Mouse (Mus musculus) embryonic facial prominence, embryonic 10.5 days (tissue): ENCODE measurements around the gene Cfap46. TPM values are rescaled to one million over a fixed set of nuclear protein-coding genes. Genes with fewer than 3 reads are reported as not detected.

Experiments used
- DNase-seq: peaks from one replicate; pipeline ENCODE4 v3.0.0-alpha.2; 2017; ENCODE audit warnings: low spot score
- H3K27ac ChIP-seq: fragments of 300-500 bp; sonication (generic); replicated peaks from 2 replicates; pipeline ENCODE4 v1.5.1; 2016; ENCODE audit warnings: mild to moderate bottlenecking
- H3K27me3 ChIP-seq: fragments of 300-500 bp; sonication (generic); replicated peaks from 2 replicates; pipeline ENCODE4 v1.6.1; 2016; ENCODE audit warnings: low read depth, mild to moderate bottlenecking; ENCODE audit not compliant: poor library complexity, severe bottlenecking
- H3K36me3 ChIP-seq: fragments of 300-500 bp; sonication (generic); replicated peaks from 2 replicates; pipeline ENCODE4 v1.6.1; 2016; ENCODE audit warnings: mild to moderate bottlenecking, moderate library complexity
- H3K4me1 ChIP-seq: fragments of 300-500 bp; sonication (generic); 2 replicates; pipeline ENCODE4 v1.6.1; 2016
- H3K4me3 ChIP-seq: fragments of 300-500 bp; sonication (generic); 2 replicates; pipeline ENCODE4 v1.5.1; 2016; ENCODE audit warnings: mild to moderate bottlenecking, moderate library complexity
- H3K9me3 ChIP-seq: fragments of 300-500 bp; sonication (generic); 2 replicates; pipeline ENCODE4 v1.6.1; 2016; ENCODE audit warnings: mild to moderate bottlenecking
- WGBS: fragments of 180-500 bp; shearing (Covaris S2); methylation state at CpG from one replicate; pipeline ENCODE4 v1.1.7; 2016; 5-methylcytosine and 5-hydroxymethylcytosine counted together
- polyA plus RNA-seq: library from polyadenylated mRNA; unstranded; fragments of >200 nt; fragmentation: Nextera tagmentation; extraction: Ambion mirVana; gene quantifications from 2 replicates; pipeline ENCODE4 v1.2.1, GENCODE M21; 2016

Cfap46 gene
- polyA plus RNA-seq, 1 experiment from 2014 or later: 0.51 TPM

DNA sequence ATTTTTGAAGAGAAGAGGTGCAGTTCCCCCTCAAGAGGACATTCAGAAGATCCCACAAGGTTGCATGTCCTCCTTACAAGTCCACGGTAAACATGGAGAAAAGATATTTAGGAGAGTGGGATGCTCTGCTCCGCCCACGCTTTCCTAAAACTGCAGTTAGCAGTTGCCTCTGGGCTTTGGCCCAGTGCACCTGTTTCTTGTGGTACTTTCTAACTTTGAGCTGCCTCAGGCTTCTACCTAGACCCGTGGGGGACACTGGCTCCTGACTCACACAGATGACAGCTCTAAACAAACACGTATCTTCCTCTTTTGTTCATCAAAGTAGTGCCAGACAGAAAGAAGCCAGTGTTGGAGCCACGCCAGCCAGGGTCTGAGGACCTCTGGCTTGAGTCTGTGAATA is 117.6 kb downstream of the Cfap46 start:
- Histone ChIP-seq H3K9me3 (no peaks in the 10 kb centered on the region), H3K4me1 (peaks cover 3% of the 10 kb centered on the region; the same call in 1 of the 2 replicates), H3K27me3 (peaks cover 20% of the 10 kb centered on the region), H3K36me3 (no peaks in the 10 kb centered on the region), H3K27ac (no peak overlapping the region), H3K4me3 (no peak overlapping the region)
- WGBS: 79% methylated on average over 6 of the region's 6 CpGs
- DNase-seq: no peak

DNA sequence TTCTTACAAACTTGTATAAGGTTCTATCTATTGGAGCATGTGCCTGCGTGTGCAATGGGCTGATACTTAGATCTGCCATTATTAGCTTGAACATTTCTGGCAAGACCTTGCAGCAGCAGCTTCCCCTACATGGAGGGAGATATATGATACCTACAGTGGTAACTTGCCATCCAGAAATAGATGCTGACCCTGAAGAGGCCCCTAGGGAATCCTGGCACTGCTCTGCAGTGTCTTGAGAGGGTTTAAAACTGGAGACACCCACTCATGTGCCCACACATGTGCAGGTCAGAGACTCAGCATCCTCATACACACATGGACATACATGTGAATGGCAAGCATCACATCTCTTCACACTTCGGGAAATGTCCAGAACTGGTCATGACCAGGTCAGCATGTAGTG is 119.5 kb downstream of the Cfap46 start:
- 90% methylated on average over 2 of the region's 2 CpGs for whole genome bisulfite sequencing
- Histone ChIP-seq H3K36me3 (peaks cover 4% of the 10 kb centered on the region; the same call in 1 of the 2 replicates), H3K4me1 (peaks cover 4% of the 10 kb centered on the region; the same call in 1 of the 2 replicates), H3K4me3 (no peak overlapping the region), H3K27me3 (peaks cover 38% of the 10 kb centered on the region), H3K9me3 (no peaks in the 10 kb centered on the region), H3K27ac (no peak overlapping the region)
- no peak for DNase-seq

DNA sequence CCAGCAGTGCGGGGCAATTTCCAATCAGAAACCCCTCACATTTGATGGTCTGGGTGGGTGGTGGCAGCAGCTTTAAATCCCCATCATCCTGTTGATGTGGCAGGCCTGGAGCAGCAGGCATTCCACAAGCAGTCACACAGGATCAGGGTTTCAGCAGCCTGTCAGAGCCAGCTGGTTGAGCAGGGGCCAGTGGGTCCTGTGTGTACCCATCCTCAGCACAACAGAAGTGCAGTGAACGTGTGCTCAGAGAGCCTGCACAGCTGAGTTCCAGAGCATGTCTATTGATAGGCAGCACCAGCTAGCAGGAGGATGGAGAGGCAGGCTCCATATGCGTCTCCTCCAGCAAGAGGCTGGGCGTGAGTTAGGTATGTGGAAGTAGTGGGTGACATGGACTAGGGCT is 120.2 kb downstream of the Cfap46 start:
- Histone ChIP-seq H3K36me3 (peaks cover 10% of the 10 kb centered on the region; the same call in 1 of the 2 replicates), H3K4me1 (peaks cover 7% of the 10 kb centered on the region; the same call in 1 of the 2 replicates), H3K27ac (no peak overlapping the region), H3K4me3 (no peak overlapping the region), H3K27me3 (peaks cover 45% of the 10 kb centered on the region), H3K9me3 (no peaks in the 10 kb centered on the region)
- DNase-seq: no peak
- 81% methylated on average over 4 of the region's 4 CpGs for WGBS

DNA sequence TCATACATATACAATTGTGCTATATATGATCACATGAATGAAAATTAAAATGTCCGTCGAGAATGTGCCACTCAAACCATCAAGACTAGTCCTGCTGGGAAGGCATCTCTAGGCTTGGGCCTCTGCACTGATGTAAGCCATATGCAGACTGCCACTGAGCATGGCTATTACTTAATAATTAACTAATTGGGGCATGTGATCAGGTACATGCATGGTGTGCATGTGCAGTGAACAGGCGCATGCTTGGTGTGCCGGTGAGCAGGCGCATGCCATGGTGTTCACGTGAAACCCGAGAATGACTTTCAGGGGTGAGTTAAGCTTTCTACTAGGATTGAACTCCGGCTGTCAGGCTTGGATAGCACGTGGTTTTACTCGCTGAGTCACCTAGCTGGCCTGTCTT is 124.0 kb downstream of the Cfap46 start:
- H3K4me3 ChIP-seq: no peak overlapping the region
- no peak overlapping the region for H3K27ac ChIP-seq
- no peak for DNase-seq
- peaks cover 18% of the 10 kb centered on the region for H3K4me1 ChIP-seq
- peaks cover 10% of the 10 kb centered on the region; the same call in 1 of the 2 replicates for H3K36me3 ChIP-seq
- H3K27me3 ChIP-seq: peaks cover 65% of the 10 kb centered on the region
- 91% methylated on average over 10 of the region's 10 CpGs for WGBS
- no peaks in the 10 kb centered on the region for H3K9me3 ChIP-seq

DNA sequence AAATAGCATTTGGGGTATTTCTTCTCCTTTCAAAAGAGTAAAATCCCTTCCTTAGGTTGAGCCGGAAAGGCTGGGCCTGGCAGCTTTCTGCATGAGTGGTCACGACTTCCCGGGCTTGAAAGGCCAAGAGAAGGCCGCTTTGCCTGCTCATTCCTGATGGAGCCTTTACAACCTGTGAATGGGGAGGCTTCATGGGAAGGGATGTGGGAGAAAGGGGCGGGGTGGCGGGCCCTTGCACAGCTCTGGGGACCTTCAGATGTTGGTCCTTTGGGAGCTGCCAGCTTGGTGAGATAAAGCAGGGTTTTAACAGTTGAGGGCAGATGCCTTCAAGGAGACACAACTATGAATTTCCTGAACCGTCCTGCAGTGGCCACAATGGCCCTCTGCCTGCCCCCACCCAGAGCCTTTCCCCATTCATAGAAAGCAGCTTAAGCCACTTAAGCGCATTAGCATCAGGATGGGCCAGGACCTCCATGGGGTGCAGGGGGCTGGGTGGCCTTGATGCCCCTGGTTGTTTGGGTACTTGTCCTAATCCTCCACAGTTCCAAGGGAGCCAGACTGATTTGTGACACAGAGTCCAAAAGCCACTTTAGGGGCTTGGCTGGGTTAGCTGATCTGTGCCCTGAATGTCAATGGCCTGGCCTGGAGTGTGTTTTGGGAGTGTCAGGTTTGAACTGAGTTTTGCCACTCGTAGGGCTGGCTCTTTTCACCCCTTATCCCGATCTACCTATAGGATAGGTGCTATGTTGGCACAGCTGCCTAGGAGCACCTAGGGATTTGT is 126.7 kb downstream of the Cfap46 start:
- DNase-seq: no peak
- Histone ChIP-seq H3K9me3 (no peaks in the 10 kb centered on the region), H3K27me3 (peaks cover 81% of the 10 kb centered on the region), H3K4me1 (peaks cover 15% of the 10 kb centered on the region), H3K27ac (no peak overlapping the region), H3K4me3 (no peak overlapping the region), H3K36me3 (peaks cover 10% of the 10 kb centered on the region; the same call in 1 of the 2 replicates)
- 21% methylated on average over 10 of the region's 10 CpGs for WGBS

DNA sequence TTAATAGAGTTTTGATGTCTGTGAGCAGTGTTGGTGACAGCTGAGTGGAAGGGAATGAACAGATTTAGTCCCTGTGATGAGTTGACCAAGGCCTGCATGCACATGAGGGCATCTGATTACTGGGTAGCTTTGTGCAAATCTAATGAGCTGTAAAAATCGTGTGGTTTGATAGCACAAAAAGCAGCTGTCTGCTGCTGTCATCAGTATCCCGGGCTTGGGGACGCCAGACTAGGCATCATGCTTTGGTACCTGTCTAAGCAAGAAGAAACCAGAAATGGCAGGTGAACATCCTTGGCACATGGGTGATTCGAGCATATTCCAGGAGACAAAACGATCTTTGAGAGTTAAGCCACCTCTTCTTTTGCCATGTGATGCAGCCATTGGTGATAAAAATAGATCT is 127.3 kb downstream of the Cfap46 start:
- DNase-seq: no peak
- H3K4me3 ChIP-seq: no peak overlapping the region
- no peak overlapping the region for H3K27ac ChIP-seq
- peaks cover 10% of the 10 kb centered on the region; the same call in 1 of the 2 replicates for H3K36me3 ChIP-seq
- H3K4me1 ChIP-seq: peaks cover 19% of the 10 kb centered on the region
- 50% methylated on average over 5 of the region's 5 CpGs for WGBS
- no peaks in the 10 kb centered on the region for H3K9me3 ChIP-seq
- peaks cover 78% of the 10 kb centered on the region for H3K27me3 ChIP-seq

DNA sequence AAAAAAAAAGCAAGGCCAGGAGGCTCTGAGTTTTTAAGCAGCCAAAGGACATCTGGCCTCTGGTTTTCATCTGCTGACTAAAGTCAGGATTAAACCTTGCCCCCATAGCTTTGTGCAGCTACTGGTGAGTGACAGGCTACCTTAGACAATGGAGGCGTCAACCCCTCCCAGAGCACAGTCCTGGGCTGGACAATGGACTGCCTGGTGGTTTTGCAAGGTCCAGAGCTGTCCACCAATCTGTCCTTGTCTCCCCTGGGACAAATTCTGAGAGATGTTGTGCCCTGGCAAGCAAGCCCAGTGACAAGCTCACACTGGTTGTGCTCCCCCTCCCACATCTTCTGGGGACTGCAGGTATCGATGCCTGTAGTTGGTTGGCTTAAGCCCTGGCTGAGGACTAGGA is 132.1 kb downstream of the Cfap46 start:
- no peak overlapping the region for H3K4me3 ChIP-seq
- H3K4me1 ChIP-seq: peaks cover 31% of the 10 kb centered on the region
- H3K36me3 ChIP-seq: no peaks in the 10 kb centered on the region
- no peak overlapping the region for H3K27ac ChIP-seq
- H3K27me3 ChIP-seq: peaks cover 64% of the 10 kb centered on the region
- no peak for DNase-seq
- no peaks in the 10 kb centered on the region for H3K9me3 ChIP-seq
- 55% methylated on average over 2 of the region's 2 CpGs for WGBS

Other genes starting within 250 kb of the Cfap46 start
- gene Nkx6-2, start 101.0 kb downstream of the Cfap46 start, polyA plus RNA-seq: 3.8 and 15.1 TPM in 2 replicates
- 1.00 and 2.5 TPM in 2 replicates for gene Adgra1, start 150.4 kb upstream of the Cfap46 start, polyA plus RNA-seq
- 0.11 and 0.40 TPM in 2 replicates for gene Kndc1, start 210.9 kb upstream of the Cfap46 start, polyA plus RNA-seq